Mouse (Mus musculus) spleen, adult 2 months (tissue): ENCODE data around the gene Jph3.

Experiments
- CTCF ChIP-seq: fragments of 200-500 bp; IDR thresholded peaks from 2 replicates; pipeline ENCODE4 v1.5.1; 2011; ENCODE audit warnings: mild to moderate bottlenecking, inconsistent platforms; ENCODE audit not compliant: insufficient read depth, insufficient read length, insufficient replicate concordance; ENCODE audit errors: extremely low read depth
- POLR2A ChIP-seq: fragments of 200-500 bp; IDR thresholded peaks from 2 replicates; pipeline ENCODE4 v1.6.1; 2011; ENCODE audit warnings: low read depth, low read length, inconsistent platforms

- TF ChIP-seq CTCF (no peak), POLR2A (no peak)
These were observed 36.2 kb downstream of the Jph3 start for GRCm38 (mm10) chr8:121765594-121766138.
